Mouse (Mus musculus) lung, postnatal 0 days (tissue): ENCODE results near the gene Tmem129.

Source experiments
- CTCF ChIP-seq: IDR thresholded peaks from 2 replicates; pipeline ENCODE4 v1.5.1; 2016; ENCODE audit warnings: antibody characterized with exemption, mild to moderate bottlenecking
- EP300 ChIP-seq: IDR thresholded peaks from 2 replicates; pipeline ENCODE4 v1.6.1; 2016; ENCODE audit warnings: antibody characterized with exemption, mild to moderate bottlenecking, control low read depth

DNA sequence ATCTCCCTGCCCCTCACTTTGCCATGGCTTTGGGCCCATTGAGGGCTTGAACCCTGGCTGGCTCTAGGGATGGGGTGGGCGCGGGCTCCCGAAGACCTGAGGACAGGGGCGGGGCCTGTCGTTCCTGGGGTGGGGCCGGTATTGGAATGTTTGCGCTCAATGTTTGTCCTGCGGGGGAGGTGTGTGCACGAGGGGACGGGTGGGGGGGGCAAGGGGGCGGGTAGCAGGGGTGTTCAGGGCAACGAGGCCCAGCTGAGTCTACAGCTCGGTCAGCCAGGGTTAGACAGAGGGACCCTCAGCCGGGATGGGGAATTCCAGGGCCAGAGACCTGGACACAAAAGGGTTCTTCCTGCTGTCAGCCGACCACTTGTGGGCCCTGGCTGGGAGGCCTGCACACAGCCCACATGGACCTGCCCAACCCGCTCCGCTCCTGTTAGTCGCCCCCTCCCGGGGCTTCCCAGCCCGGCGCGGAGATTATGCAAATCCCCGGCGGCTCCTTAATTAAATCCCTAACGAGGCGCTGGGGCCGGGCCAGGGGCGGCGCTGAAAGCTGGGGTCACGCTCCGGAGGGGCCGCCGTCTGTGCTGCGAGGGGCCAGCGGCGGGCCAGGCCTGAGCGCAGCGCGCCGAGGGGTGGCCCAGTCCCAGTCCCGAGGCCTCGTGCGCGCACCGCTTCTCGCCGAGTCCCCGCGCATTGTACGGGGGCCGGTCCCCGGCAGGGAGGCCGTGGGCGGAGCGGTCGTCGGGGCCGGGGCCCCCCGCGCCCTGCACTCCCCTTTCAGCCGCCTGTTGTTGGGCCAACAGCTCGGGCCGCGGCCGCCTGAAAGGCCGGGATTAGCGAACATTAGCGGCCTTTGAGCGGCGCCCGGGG, 36.9 kb upstream of the Tmem129 start:
- TF ChIP-seq CTCF (0 out of 2 replicates have a peak, but pooled peaks have one; percentile 10), EP300 (no peak)
